Mouse (Mus musculus) myocyte (in vitro differentiated cells): ENCODE measurements around the gene Fam89b. TPM values are rescaled to one million over a fixed set of nuclear protein-coding genes. Genes with fewer than 3 reads are reported as not detected.

Experiments
- H3K27me3 ChIP-seq: one replicate; pipeline ENCODE4 v1.6.1; 2011; ENCODE audit not compliant: control insufficient read depth, insufficient read depth, insufficient read length
- H3K36me3 ChIP-seq: one replicate; pipeline ENCODE4 v1.6.1; 2011; ENCODE audit not compliant: control insufficient read depth, insufficient read depth
- H3K4me2 ChIP-seq: one replicate; pipeline ENCODE4 v1.6.1; 2011; ENCODE audit warnings: low read depth, control low read depth
- H3K4me3 ChIP-seq: one replicate; pipeline ENCODE4 v1.5.1; 2011; ENCODE audit warnings: mild to moderate bottlenecking, control low read depth, moderate library complexity
- H3K79me2 ChIP-seq: one replicate; pipeline ENCODE4 v1.6.1; 2011; ENCODE audit not compliant: control insufficient read depth, insufficient read depth
- H3ac ChIP-seq: one replicate; pipeline ENCODE4 v1.6.1; 2011; ENCODE audit not compliant: control insufficient read depth, insufficient read length
- CEBPB ChIP-seq: IDR thresholded peaks from 2 replicates; pipeline ENCODE4 v1.6.1; 2011; ENCODE audit warnings: mild to moderate bottlenecking, moderate library complexity; ENCODE audit not compliant: poor library complexity, insufficient read depth, severe bottlenecking
- E2F4 ChIP-seq: IDR thresholded peaks from one replicate; pipeline ENCODE4 v1.6.1; 2011; ENCODE audit warnings: mild to moderate bottlenecking, control low read depth, moderate library complexity; ENCODE audit not compliant: insufficient read depth
- MAX ChIP-seq: IDR thresholded peaks from one replicate; pipeline ENCODE4 v1.6.1; 2011; ENCODE audit warnings: low read depth, mild to moderate bottlenecking, control low read depth
- MYOD1 ChIP-seq, 3 experiments: IDR thresholded peaks; one replicate each; pipeline ENCODE4 v1.6.1; 2011; ENCODE audit warnings: control low read depth in 2 of 3, low read depth in 2 of 3, mild to moderate bottlenecking in 2 of 3, moderate library complexity in 1 of 3; ENCODE audit not compliant: insufficient read length in 2 of 3, control insufficient read depth in 1 of 3
- MYOG ChIP-seq, 3 experiments: IDR thresholded peaks; one replicate each; pipeline ENCODE4 v1.6.1; 2011; ENCODE audit warnings: control low read depth in 2 of 3, low read depth in 2 of 3, mild to moderate bottlenecking in 2 of 3; ENCODE audit not compliant: insufficient read length in 2 of 3, control insufficient read depth in 1 of 3, insufficient read depth in 1 of 3
- POLR2A ChIP-seq: IDR thresholded peaks from one replicate; pipeline ENCODE4 v1.6.1; 2011; ENCODE audit warnings: low read depth, mild to moderate bottlenecking, control low read depth, moderate library complexity; ENCODE audit not compliant: insufficient read length
- POLR2AphosphoS2 ChIP-seq: IDR thresholded peaks from one replicate; pipeline ENCODE4 v1.6.1; 2011; ENCODE audit warnings: low read depth, control low read depth; ENCODE audit not compliant: insufficient read length
- REST ChIP-seq: IDR thresholded peaks from one replicate; pipeline ENCODE4 v1.6.1; 2011; ENCODE audit warnings: mild to moderate bottlenecking, control low read depth, moderate library complexity; ENCODE audit not compliant: insufficient read depth, insufficient read length
- SRF ChIP-seq: IDR thresholded peaks from one replicate; pipeline ENCODE4 v1.6.1; 2011; ENCODE audit warnings: low read depth; ENCODE audit not compliant: control insufficient read depth, insufficient read length
- TCF12 ChIP-seq: IDR thresholded peaks from one replicate; pipeline ENCODE4 v1.6.1; 2011; ENCODE audit warnings: mild to moderate bottlenecking, control low read depth; ENCODE audit not compliant: poor library complexity, insufficient read depth, severe bottlenecking
- TCF3 ChIP-seq: IDR thresholded peaks from one replicate; pipeline ENCODE4 v1.6.1; 2011; ENCODE audit warnings: low read depth, control low read depth; ENCODE audit not compliant: insufficient read length
- USF1 ChIP-seq: IDR thresholded peaks from one replicate; pipeline ENCODE4 v1.6.1; 2011; ENCODE audit warnings: low read depth, mild to moderate bottlenecking, control low read depth, moderate library complexity
- polyA plus RNA-seq: library from polyadenylated mRNA; unstranded; fragments of >200 nt; fragmentation: generic; extraction: Trizol; gene quantifications from one replicate; pipeline ENCODE4 v1.2.1, GENCODE M21; 2012; ENCODE audit warnings: missing spikeins

The Fam89b gene
- polyA plus RNA-seq, 1 experiment, result 77.4 TPM

DNA sequence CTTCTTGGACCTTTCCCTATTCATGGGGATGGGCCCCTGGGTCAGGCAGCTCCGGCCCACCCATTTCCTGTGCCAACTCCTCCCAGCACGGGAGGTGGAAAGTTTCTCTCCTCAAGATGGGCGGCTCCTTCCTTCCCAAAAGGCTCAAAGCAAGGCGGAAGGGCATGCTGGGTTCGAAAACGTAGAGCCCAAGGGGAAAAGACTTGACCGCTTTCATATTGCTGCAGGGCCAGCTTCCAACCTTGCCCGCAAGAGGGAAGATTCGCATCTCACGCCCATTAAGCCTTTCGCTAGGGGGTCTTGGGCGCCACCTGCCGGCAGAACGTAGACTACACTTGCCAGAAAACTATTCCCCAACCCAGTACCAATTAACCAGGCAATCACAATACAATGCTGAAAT is 1.8 kb downstream of the Fam89b start:
- TF ChIP-seq POLR2AphosphoS2 (peak; percentile 11), MYOG (IDR thresholded peaks at IDR 0.05; ENCODE audit: control insufficient read depth in 1 of 3, insufficient read depth in 1 of 3, insufficient read length in 2 of 3, low read depth in 2 of 3) (no peak)
- Histone ChIP-seq H3K4me2 (peak overlapping the region; percentile 97), H3K4me3 (peak overlapping the region; percentile 93), H3K36me3 (peaks cover 14% of the 10 kb centered on the region), H3K79me2 (peaks cover 67% of the 10 kb centered on the region), H3K27me3 (no peaks in the 10 kb centered on the region), H3ac (peak overlapping the region; percentile 63)

DNA sequence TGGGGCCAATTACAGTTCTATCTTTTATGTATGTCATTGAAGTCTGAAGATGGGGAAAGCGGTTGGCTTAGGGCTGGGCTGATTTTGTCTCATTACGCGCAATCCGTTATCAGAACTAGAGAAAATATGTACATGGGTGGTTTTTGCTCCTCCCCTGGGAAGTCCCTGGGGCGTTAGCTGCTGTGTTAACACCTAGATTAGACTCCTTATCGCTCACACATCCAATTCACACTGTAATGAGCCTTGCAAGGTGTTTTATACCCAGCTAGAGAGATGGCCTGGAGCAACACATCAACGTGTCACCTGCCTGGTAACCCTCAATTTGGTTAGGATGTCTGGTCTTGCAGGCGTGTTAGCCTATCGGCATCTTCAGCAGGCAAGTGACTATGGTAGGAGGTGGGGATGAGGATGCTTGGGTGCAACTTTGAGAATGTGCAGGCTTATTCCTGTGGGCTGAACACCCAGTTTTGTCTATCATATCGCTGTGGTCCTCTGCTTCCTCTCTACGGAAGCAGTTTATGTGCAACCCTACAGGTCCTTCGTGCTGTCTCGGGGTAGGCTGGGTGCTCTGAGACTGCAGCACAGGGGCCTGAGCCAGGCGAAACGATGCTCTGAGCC is 2.4 kb downstream of the Fam89b start:
- peak overlapping the region; percentile 93 for H3K4me3 ChIP-seq
- H3K79me2 ChIP-seq, result peaks cover 73% of the 10 kb centered on the region
- H3K27me3 ChIP-seq, result no peaks in the 10 kb centered on the region
- H3ac ChIP-seq, result no peak overlapping the region
- TF ChIP-seq CEBPB (no peak), POLR2AphosphoS2 (peak; percentile 11)
- peaks cover 19% of the 10 kb centered on the region for H3K36me3 ChIP-seq
- H3K4me2 ChIP-seq, result peak overlapping the region; percentile 97

- peak within 1 kb of the TSS; percentile 100 for H3K4me2 ChIP-seq
- TF ChIP-seq SRF, result no peak
- no peak for TF ChIP-seq CEBPB
- no peak for TF ChIP-seq REST
- no peak for TF ChIP-seq MAX
- TF ChIP-seq TCF3, result no peak
- peak in 1 of 3 experiments; percentile 4 for TF ChIP-seq MYOD1 (IDR thresholded peaks at IDR 0.05; ENCODE audit: control insufficient read depth in 1 of 3, insufficient read length in 2 of 3, low read depth in 2 of 3)
- TF ChIP-seq E2F4, result no peak
- peak; percentile 83 for TF ChIP-seq POLR2A
- no peak for TF ChIP-seq MYOG (IDR thresholded peaks at IDR 0.05; ENCODE audit: control insufficient read depth in 1 of 3, insufficient read depth in 1 of 3, insufficient read length in 2 of 3, low read depth in 2 of 3)
- TF ChIP-seq POLR2AphosphoS2, result peak; percentile 71
- no peak for TF ChIP-seq USF1
- no peak for TF ChIP-seq TCF12
- H3K27me3 ChIP-seq, result no peaks in the 10 kb centered on the region
- peak within 1 kb of the TSS; percentile 93 for H3K4me3 ChIP-seq
- peaks cover 67% of the 10 kb centered on the region for H3K79me2 ChIP-seq
- H3ac ChIP-seq, result peak within 1 kb of the TSS; percentile 15
- peaks cover 26% of the 10 kb centered on the region for H3K36me3 ChIP-seq
These were observed 3.5 kb downstream of the Fam89b start, which contains the start of gene Ehbp1l1 for GRCm38 (mm10) chr19:5725767-5726515. Ehbp1l1 (minus strand) TSS chr19:5726317.

- peak overlapping the region; percentile 15 for H3ac ChIP-seq
- H3K4me2 ChIP-seq, result peak overlapping the region; percentile 100
- TF ChIP-seq MAX, result no peak
- no peak for TF ChIP-seq POLR2AphosphoS2
- TF ChIP-seq USF1, result peak; percentile 1
- peak; percentile 90 to 99 (median 91) for TF ChIP-seq MYOG (IDR thresholded peaks at IDR 0.05; ENCODE audit: control insufficient read depth in 1 of 3, insufficient read depth in 1 of 3, insufficient read length in 2 of 3, low read depth in 2 of 3)
- peak; percentile 32 to 93 (median 83) for TF ChIP-seq MYOD1 (IDR thresholded peaks at IDR 0.05; ENCODE audit: control insufficient read depth in 1 of 3, insufficient read length in 2 of 3, low read depth in 2 of 3)
- TF ChIP-seq REST, result no peak
- no peak for TF ChIP-seq CEBPB
- TF ChIP-seq TCF3, result peak; percentile 15
- TF ChIP-seq E2F4, result no peak
- peak; percentile 79 for TF ChIP-seq TCF12
- TF ChIP-seq SRF, result peak; percentile 88
- no peak for TF ChIP-seq POLR2A
- H3K4me3 ChIP-seq, result peak overlapping the region; percentile 93
- peaks cover 34% of the 10 kb centered on the region for H3K36me3 ChIP-seq
- peaks cover 63% of the 10 kb centered on the region for H3K79me2 ChIP-seq
- no peaks in the 10 kb centered on the region for H3K27me3 ChIP-seq
These were observed 4.3 kb downstream of the Fam89b start for GRCm38 (mm10) chr19:5725029-5725707.

GRCm38 (mm10) chr19:5724549-5724941 is 4.9 kb downstream of the Fam89b start:
- peak overlapping the region; percentile 100 for H3K4me2 ChIP-seq
- peak overlapping the region; percentile 15 for H3ac ChIP-seq
- no peaks in the 10 kb centered on the region for H3K27me3 ChIP-seq
- peak overlapping the region; percentile 93 for H3K4me3 ChIP-seq
- TF ChIP-seq MAX (peak; percentile 32), TCF12 (no peak), USF1 (no peak), E2F4 (no peak), POLR2AphosphoS2 (peak; percentile 83), MYOD1 (IDR thresholded peaks at IDR 0.05; ENCODE audit: control insufficient read depth in 1 of 3, insufficient read length in 2 of 3, low read depth in 2 of 3) (peak in 1 of 3 experiments; percentile 38), CEBPB (no peak), SRF (peak; percentile 88), TCF3 (no peak), MYOG (IDR thresholded peaks at IDR 0.05; ENCODE audit: control insufficient read depth in 1 of 3, insufficient read depth in 1 of 3, insufficient read length in 2 of 3, low read depth in 2 of 3) (peak in 1 of 3 experiments; percentile 60), POLR2A (peak; percentile 89), REST (no peak)
- peaks cover 40% of the 10 kb centered on the region for H3K36me3 ChIP-seq
- peaks cover 63% of the 10 kb centered on the region for H3K79me2 ChIP-seq
